Mouse (Mus musculus) bone marrow macrophage, adult 2 months (primary cell): Measurements from ENCODE around the gene Sbk1.

ENCODE experiments used
- CTCF ChIP-seq: IDR thresholded peaks from 2 replicates; pipeline ENCODE4 v1.5.1; 2012; ENCODE audit warnings: low read depth, mild to moderate bottlenecking, low read length, moderate library complexity
- POLR2A ChIP-seq: IDR thresholded peaks from 2 replicates; pipeline ENCODE4 v1.6.1; 2012; ENCODE audit warnings: mild to moderate bottlenecking, low read depth, low read length, borderline replicate concordance

GRCm38 (mm10) chr7:126287493-126288103 is 15.2 kb downstream of the Sbk1 start:
- TF ChIP-seq CTCF (no peak), POLR2A (no peak)
